Mouse (Mus musculus) adrenal gland, adult (tissue): ENCODE measurements at regions not wholly inside any gene's neighbourhood (a gene's known extent, or its start where the extent isn't known, plus 50 kb on each side); places are given as distances from the start of the nearest gene placed in this dataset.

ENCODE experiments used
- DNase-seq, 2 experiments: peaks; one replicate each; pipeline ENCODE4 v3.0.0; 2022 to 2023; ENCODE audit warnings: low spot score in 1 of 2; ENCODE audit not compliant: inconsistent age in 2 of 2

GRCm38 (mm10) chr15:63042367-63042766 lies 802.6 kb downstream of the Gsdmc2 start:
- no peak for DNase-seq

- no peak for DNase-seq
Observed at GRCm38 (mm10) chr15:63036241-63036640, 808.7 kb downstream of the Gsdmc2 start.

- no peak for DNase-seq
Observed at GRCm38 (mm10) chr15:63020826-63021225, 824.2 kb downstream of the Gsdmc2 start.

- DNase-seq = peak; percentile 48 to 91
Observed at GRCm38 (mm10) chr15:63017966-63018365, 827.0 kb downstream of the Gsdmc2 start.

GRCm38 (mm10) chr15:63006471-63007228 lies 838.3 kb downstream of the Gsdmc2 start:
- DNase-seq = peak in 1 of 2 experiments; percentile 73

GRCm38 (mm10) chr15:62994691-62995090 lies 850.3 kb downstream of the Gsdmc2 start:
- DNase-seq = no peak

- no peak for DNase-seq
Observed at GRCm38 (mm10) chr15:62986871-62987270, 858.1 kb downstream of the Gsdmc2 start.

- DNase-seq = no peak
Observed at GRCm38 (mm10) chr15:62986147-62986546, 858.8 kb downstream of the Gsdmc2 start.

- DNase-seq = no peak
Observed at GRCm38 (mm10) chr15:62970566-62970965, 874.4 kb downstream of the Gsdmc2 start.

GRCm38 (mm10) chr15:62962681-62963080 lies 882.3 kb downstream of the Gsdmc2 start:
- DNase-seq = no peak

GRCm38 (mm10) chr15:62960623-62961022 lies 884.4 kb downstream of the Gsdmc2 start:
- DNase-seq = no peak

GRCm38 (mm10) chr15:62958506-62959330 lies 886.3 kb downstream of the Gsdmc2 start:
- DNase-seq = no peak

- no peak for DNase-seq
Observed at GRCm38 (mm10) chr15:62954889-62955288, 890.1 kb downstream of the Gsdmc2 start.

- DNase-seq = peak in 1 of 2 experiments; percentile 33
Observed at GRCm38 (mm10) chr15:62954322-62954820, 890.6 kb downstream of the Gsdmc2 start.

- no peak for DNase-seq
Observed at GRCm38 (mm10) chr15:62953215-62953941, 891.6 kb downstream of the Gsdmc2 start.

GRCm38 (mm10) chr15:62952487-62953214 lies 892.3 kb downstream of the Gsdmc2 start:
- no peak for DNase-seq

GRCm38 (mm10) chr15:62939416-62939815 lies 905.6 kb downstream of the Gsdmc2 start:
- DNase-seq = peak; percentile 6 to 84

GRCm38 (mm10) chr15:62937756-62938155 lies 907.2 kb downstream of the Gsdmc2 start:
- DNase-seq = peak; percentile 9 to 60

GRCm38 (mm10) chr15:62934522-62935189 lies 910.3 kb downstream of the Gsdmc2 start:
- DNase-seq = peak in 1 of 2 experiments; percentile 48

GRCm38 (mm10) chr15:62920520-62920919 lies 924.5 kb downstream of the Gsdmc2 start:
- DNase-seq = peak in 1 of 2 experiments; percentile 83
